Mouse (Mus musculus): ENCODE results near the gene Col6a2.

- TF ChIP-seq USF1 (IDR thresholded peaks at IDR 0.05; ENCODE audit: low read depth) (no peak), TCF12 (IDR thresholded peaks at IDR 0.05; ENCODE audit: insufficient read depth, poor library complexity, severe bottlenecking) (no peak), E2F4 (IDR thresholded peaks at IDR 0.05; ENCODE audit: insufficient read depth) (no peak), POLR2A (IDR thresholded peaks at IDR 0.05; ENCODE audit: insufficient read length, low read depth) (no peak), CEBPB (IDR thresholded peaks at IDR 0.05; ENCODE audit: insufficient read depth, poor library complexity, severe bottlenecking) (no peak)
Measured at GRCm38 (mm10) chr10:76641894-76642627, 18.6 kb upstream of the Col6a2 start.

Data from myocyte (in vitro differentiated cells).